Mouse (Mus musculus) common myeloid progenitor, adult 5-6 weeks (primary cell): ENCODE measurements at regions not wholly inside any gene's neighbourhood (a gene's known extent, or its start where the extent isn't known, plus 50 kb on each side); places are given as distances from the start of the nearest gene placed in this dataset.

Source experiments
- ATAC-seq: replicated peaks from 2 replicates; pipeline ENCODE4 v1.8.0; 2016; ENCODE audit warnings: low read depth, mild to moderate bottlenecking, moderate TSS enrichment, inconsistent platforms; ENCODE audit not compliant: poor library complexity, severe bottlenecking

DNA sequence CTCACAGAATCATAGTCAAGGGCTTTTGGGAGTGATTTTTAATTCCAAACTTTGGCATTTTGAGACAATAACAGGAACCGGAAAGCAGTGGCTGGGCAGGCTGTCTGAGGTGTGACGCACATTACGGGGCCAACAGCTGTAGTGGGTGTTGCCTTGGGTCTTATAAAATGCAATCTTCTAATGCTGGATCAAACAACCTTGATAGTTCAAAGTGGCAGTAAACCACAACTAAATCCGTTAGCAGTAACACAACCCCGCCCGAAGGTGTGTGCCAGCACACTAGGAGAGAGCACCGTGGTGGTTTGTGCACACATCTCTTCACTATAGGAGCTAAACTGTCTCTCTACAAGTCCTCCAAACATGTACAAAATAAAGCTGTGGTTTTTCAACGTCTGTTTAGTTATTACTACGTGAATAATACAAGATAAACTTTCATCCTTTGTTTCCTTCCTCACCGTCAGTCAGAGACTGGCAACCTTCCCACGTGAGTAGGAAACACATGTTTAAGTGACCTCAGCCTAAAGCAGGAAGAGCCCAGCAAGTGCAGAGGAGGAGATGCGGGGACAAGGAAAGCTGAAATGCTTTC is 72.0 kb upstream of the Dph5 start:
- peak; percentile 61 for ATAC-seq

DNA sequence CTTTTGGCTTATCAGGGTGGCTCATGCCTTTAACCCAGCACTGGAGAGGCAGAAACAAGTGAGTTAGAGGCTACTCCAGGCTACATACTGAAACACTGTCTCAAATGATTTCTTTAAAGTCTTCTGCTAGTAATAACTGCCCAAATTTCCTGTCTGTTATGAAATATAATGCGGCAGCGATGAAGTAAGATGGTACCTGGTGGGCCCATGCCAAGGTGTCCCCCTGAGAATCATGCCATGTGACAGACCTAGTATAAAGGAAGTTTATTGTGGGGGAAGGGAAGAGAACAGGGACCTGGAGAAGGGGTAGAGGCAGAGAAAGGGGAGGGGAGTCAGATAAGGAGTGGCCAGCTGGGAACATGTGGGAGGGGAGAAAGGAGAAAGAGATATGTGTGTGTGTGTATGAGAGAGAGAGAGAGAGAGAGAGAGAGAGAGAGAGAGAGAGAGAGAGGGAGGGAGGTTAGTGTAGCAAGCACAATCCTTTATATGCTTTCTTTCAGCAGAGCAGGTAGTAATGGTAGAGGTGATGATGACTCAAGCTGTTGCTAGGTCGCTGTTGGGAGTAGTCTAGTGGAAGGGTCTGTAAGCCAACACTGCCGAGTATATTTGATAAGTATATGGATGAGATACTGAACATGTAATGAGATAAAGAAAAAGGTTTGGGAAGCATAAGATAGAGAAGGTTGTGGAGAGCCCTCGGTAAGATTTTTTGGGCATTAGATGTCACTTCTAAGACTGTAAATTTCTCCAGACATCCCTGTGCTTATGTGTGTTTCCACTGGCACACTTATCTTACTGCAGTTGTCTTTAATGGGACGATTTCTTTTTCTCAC is 71.1 kb upstream of the Dph5 start:
- ATAC-seq, result no peak; the same call in 1 of the 2 replicates

DNA sequence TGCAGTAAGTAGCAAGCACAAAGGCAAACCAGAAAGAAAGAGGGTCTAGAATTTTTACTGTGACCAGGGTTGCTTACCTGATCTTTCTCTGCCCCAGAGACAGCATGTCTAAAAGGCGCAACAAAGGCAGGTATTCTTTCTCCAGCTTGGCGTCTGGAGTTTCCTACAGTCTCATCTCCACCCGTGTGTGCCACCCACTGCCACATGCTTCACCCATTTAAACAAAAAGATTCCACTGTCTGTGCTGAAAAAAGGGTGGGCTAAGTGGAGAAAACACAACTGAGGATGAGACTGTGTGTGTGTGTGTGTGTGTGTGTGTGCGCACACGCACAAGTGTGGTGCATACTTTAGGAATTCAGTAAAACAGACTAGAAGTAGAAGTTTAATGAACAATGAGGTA is 69.9 kb upstream of the Dph5 start:
- ATAC-seq, result no peak

- no peak for ATAC-seq
Measured at GRCm38 (mm10) chr3:115818734-115819133, 68.9 kb upstream of the Dph5 start.

GRCm38 (mm10) chr3:115819401-115820138 is 68.1 kb upstream of the Dph5 start:
- peak; percentile 52 for ATAC-seq

GRCm38 (mm10) chr3:115820139-115820481 is 67.5 kb upstream of the Dph5 start:
- peak; percentile 9; the same call in 1 of the 2 replicates for ATAC-seq

GRCm38 (mm10) chr3:115821627-115822026 is 66.0 kb upstream of the Dph5 start:
- no peak for ATAC-seq

DNA sequence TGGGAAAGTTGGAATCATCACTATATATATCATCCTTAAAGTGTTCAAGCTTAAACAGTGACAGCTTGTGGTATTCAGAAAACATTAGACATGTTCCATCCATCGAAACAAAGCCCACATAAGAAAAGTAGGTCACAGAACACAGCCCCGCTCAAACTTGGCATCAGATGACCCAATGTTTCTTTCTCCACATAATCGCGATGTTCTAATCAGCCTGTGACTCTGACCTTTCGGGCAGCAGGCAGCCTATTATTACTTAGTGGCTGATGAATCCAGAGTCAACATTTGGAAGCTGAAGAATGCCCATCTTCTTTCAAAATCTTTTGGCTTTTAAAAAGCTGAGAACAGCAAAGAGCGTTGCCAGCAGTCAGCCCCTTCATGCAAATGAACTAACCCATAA is 65.1 kb upstream of the Dph5 start:
- no peak for ATAC-seq

GRCm38 (mm10) chr3:115823741-115824140 is 63.9 kb upstream of the Dph5 start:
- no peak for ATAC-seq

- no peak for ATAC-seq
Measured at GRCm38 (mm10) chr3:115824792-115825191, 62.8 kb upstream of the Dph5 start.

- no peak for ATAC-seq
Measured at GRCm38 (mm10) chr3:115835381-115835780, 52.3 kb upstream of the Dph5 start.

GRCm38 (mm10) chr3:115837617-115838216 is 49.9 kb upstream of the Dph5 start:
- no peak for ATAC-seq
